Mouse (Mus musculus) lung, postnatal 36 days (tissue): ENCODE results near the gene Itga2.

Source experiments
- DNase-seq: peaks from one replicate; pipeline ENCODE4 v3.0.0; 2022; ENCODE audit warnings: mixed read lengths

Itga2 gene

DNA sequence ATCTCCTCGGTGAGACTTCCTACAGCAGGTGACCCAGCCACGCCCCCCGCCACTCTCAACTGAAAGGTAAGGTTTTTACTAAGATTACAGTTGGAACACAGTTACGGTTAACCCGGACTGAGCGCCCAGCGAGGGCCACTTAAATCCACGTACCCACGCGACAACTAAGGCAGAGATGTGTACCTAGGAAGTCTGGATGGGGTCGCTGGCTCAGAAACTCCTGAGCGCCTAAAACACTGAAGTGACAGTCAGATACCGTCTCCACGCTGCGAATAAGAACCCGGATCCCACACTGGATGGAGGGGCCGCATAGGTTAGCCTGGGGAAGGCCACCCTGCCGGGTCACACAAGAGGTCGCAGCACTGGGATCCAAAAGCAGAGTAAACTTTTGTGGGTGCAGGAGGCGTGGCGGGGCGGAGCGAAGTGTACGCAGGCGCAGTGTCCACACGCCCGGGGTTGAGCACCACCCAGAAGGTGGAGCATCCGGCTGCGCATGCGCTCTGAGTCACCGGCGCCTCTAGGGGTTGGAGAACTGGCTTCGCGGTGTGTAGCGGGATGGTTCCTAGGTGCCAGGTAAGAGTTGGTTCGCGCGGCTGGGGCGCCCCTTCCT, 114.0 kb downstream of the Itga2 start, which contains the start of gene Mocs2:
Gene Mocs2 (plus strand): TSS at position 486 of the 610 bp plus-strand sequence.
- peak; percentile 95 for DNase-seq

GRCm38 (mm10) chr13:114809624-114810210, 122.2 kb downstream of the Itga2 start:
- no peak for DNase-seq

DNA sequence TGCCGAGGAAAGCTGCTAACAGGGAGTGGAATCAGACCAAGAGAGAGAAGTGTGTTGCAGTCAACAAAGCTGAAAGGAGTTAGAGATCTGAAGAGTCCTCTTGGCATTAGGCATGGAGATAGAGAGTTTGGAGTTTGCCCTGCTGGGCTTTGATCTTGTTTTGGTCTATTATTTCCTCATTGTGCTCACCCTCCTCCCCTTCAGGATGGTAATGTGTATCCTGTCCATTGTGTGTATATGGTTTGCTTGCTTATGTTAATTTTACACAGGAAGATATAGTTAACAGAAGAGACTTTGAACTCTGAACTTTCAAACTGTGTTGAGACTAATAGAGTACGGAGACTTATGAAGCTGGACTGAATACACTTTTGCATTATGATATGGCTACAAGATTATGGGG, 128.9 kb downstream of the Itga2 start:
- no peak for DNase-seq

DNA sequence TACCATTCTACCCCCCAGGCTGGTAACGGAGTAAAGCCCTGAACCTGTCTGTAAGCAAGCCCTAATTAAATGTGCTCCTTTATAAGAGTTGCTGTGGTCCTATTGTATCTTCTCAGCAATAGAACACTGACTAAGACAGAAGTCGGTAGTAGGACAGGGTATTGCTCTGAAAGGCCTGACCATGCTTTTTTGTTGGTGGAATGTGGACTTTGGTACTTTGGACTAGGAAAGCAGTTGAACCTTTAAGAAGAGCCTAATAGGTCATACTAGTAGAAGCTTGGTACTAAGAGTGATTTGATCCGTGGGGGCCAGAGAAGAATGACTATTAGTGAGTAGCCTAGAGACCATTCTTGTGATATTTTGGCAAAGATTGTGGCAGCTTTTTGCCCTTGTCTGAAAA, 130.0 kb downstream of the Itga2 start:
- no peak for DNase-seq

DNA sequence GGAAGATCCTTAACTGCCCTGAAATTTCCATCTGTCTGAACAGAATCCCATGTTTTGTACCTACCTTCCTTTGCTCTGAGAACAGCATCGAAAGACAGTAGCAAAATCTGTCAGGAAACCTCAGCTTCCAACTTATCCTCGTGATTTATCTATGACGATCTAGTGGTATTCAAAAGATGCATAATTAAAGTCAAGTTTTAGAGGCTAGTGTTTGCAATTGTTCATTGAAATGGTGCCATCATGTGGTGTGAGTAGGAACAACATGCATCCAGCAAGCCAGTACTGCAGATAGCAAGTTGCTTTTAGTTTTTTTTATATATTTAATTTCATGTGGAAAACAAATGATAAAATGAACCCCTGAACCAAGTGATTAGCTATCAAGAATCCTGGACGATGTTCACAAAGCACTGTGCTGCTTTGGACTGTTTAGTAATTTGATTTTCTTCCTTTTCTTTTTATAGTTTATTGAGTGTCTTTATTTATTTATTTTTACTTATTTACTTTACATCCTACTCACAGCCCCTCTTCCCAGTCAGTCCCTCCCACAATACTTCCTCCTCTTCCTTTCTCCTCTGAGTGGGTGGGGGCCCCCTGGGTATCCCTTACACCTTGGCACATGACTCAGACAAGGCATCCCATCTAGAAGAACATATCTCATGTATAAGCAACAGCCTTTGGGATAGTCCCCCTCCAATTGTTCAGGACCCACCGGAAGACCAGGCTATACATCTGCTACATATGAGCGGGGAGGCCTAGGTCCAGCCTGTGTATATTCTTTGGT, 138.5 kb downstream of the Itga2 start:
- peak; percentile 80 for DNase-seq

DNA sequence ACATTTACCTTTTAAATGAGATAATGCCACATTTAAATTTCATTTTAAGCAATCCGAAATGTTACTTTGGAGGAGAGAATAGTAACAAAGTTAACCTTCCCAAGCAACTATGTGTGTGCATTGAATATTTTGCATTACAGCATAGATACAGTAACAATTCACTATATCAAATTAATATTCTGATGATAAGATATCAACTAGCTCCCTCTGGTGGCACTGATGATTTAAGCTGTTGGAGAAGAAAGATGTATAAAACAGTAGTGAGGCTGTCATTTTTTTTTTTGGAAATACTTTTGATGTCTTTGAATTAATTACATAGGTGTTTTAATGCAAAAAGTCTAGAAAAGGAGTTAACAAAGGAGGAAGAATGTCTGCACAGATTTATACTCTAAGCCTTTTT, 140.4 kb downstream of the Itga2 start:
- DNase-seq = peak; percentile 73
